Mouse (Mus musculus) embryonic fibroblast, embryonic 13.5 days (primary cell): ENCODE results near the gene N4bp3.

Experiments
- CTCF ChIP-seq: IDR thresholded peaks from 2 replicates; pipeline ENCODE4 v1.5.1; 2011; ENCODE audit warnings: mild to moderate bottlenecking, control low read depth, low read length, moderate library complexity, borderline replicate concordance; ENCODE audit not compliant: insufficient read depth
- POLR2A ChIP-seq: IDR thresholded peaks from 2 replicates; pipeline ENCODE4 v1.6.1; 2011; ENCODE audit warnings: low read depth, mild to moderate bottlenecking, control low read depth, low read length, moderate library complexity

GRCm38 (mm10) chr11:51654891-51655290 lies 4.2 kb upstream of the N4bp3 start:
- no peak for TF ChIP-seq CTCF
- TF ChIP-seq POLR2A, result no peak
